Mouse (Mus musculus): ENCODE results near the gene Sel1l3. TPM values are rescaled to one million over a fixed set of nuclear protein-coding genes. Genes with fewer than 3 reads are reported as not detected.

Sel1l3 gene
- total and polyA plus RNA-seq, 3 experiments: 0.28 to 0.76 (median 0.34) TPM

DNA sequence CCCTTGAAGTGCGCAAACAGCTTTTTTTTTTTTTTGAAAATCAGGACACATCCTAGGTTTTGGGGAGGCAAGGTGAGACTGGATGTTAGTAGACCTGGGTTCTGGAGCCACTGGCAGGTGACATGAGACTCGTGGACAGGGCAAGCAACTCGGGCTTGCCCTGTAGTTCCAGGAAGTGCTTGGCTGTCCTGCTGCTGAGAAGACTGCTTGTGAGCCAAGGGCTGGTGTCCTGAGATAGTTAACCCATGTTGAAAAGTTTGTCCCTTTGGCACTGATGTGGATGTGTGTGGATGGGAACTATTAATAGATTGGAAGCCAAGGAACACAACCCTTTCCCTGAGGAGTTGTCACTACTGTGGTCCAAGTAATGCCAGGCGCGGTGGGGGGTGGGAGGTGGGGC lies 635 bp upstream of the Sel1l3 start:
- no peaks in the 10 kb centered on the region for H3K36me3 ChIP-seq (replicated peaks in 1 of 2; ENCODE audit: control insufficient read depth in 1 of 2, insufficient read depth in 1 of 2, low read length in 1 of 2)
- no peak overlapping the region for H3K9ac ChIP-seq (ENCODE audit: insufficient read depth, low read depth)
- peak overlapping the region; percentile 88 for H3K4me2 ChIP-seq (ENCODE audit: insufficient read depth, low read depth, poor library complexity, severe bottlenecking)
- TF ChIP-seq ELF1 (IDR thresholded peaks at IDR 0.05; ENCODE audit: low read depth, low read length): no peak
- no peak for TF ChIP-seq BHLHE40 (IDR thresholded peaks at IDR 0.05; ENCODE audit: low read depth, low read length)
- TF ChIP-seq MAZ (IDR thresholded peaks at IDR 0.05; ENCODE audit: low read depth, low read length): no peak
- TF ChIP-seq MAFK (IDR thresholded peaks at IDR 0.05; ENCODE audit: insufficient replicate concordance, low read length): no peak
- no peak for TF ChIP-seq KAT2A (IDR thresholded peaks at IDR 0.05; ENCODE audit: insufficient replicate concordance, low read length)
- TF ChIP-seq MYC (IDR thresholded peaks at IDR 0.05; ENCODE audit: low read depth, low read length): no peak
- no peak for TF ChIP-seq UBTF (IDR thresholded peaks at IDR 0.05; ENCODE audit: low read depth, low read length)
- TF ChIP-seq ZKSCAN1 (IDR thresholded peaks at IDR 0.05; ENCODE audit: borderline replicate concordance, low read depth, low read length): no peak
- TF ChIP-seq TCF12 (IDR thresholded peaks at IDR 0.05; ENCODE audit: low read depth, low read length): no peak
- DNase-seq (ENCODE audit: extremely low read depth): no peak
- H3K27me3 ChIP-seq (replicated peaks): peaks cover 5% of the 10 kb centered on the region
- H3K27ac ChIP-seq (ENCODE audit: insufficient read depth, low read depth): no peak overlapping the region
- no peaks in the 10 kb centered on the region for H3K79me2 ChIP-seq (replicated peaks; ENCODE audit: control insufficient read depth, extremely low read depth, insufficient read depth, poor library complexity, severe bottlenecking)
- in situ Hi-C loops (cut with MboI; ENCODE audit: low pct_ligation_motif_present, low pct_unique_long_range_greater_than_20kb, low sequenced_read_pairs) (no loop called here), dilution Hi-C loops (cut with MboI; ENCODE audit: extremely low pct_ligation_motif_present, extremely low pct_unique_long_range_greater_than_20kb, low sequenced_read_pairs) (no loop called here)
- peaks cover 13% of the 10 kb centered on the region for H3K9me3 ChIP-seq (replicated peaks; ENCODE audit: low read length)
- H3K4me1 ChIP-seq (ENCODE audit: control insufficient read depth in 1 of 2, insufficient read depth in 2 of 2): no peaks in the 10 kb centered on the region
- no peak overlapping the region for H3K4me3 ChIP-seq (replicated peaks in 1 of 3; ENCODE audit: low read depth in 2 of 3, low read length in 2 of 3, poor library complexity in 1 of 3)

DNA sequence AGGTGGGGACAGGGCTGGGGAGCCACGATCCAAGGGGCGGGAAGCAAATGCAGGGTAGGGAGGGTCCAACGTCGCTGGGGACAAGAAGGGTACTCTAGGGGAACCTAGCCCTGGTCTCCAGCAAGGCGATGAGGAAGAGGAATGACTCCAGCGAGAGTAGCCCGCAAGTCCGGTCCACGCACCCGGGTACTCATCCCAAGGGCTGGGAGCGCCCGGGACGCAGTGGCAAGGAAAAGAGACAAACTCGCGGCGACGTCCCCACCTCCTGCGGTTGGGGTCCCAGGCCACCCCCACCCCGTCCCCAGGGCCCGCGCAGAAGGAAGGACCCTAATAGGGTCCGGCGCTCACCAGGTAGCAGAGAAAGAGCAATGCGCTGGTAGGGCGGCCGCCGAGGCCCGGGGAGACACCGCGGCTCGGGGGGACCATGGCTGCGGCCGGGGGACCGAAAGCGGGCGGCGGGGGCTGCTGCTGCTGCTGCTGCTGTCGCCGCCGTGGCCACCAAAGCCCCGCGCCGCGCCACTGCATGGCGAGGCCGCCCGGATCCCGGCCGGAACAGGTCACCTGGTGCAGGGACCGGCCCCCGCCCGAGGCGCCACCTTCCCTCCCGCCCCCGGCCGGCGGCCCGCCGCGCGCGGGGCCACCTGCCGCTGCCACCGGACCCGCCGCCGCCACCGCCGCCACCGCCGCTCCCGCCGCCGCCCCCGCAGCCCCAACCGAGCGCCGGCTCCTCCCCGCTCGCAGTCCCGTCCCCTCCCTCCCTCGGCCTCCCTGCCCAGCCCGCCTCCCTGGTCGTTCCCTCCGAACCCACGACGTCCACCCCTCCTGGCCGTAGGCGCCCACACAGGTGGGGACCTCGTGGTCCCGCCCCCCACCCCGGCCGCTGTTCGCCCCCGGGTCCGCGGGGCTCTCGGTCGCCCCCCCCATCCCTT lies 681 bp downstream of the Sel1l3 start:
- H3K27ac ChIP-seq (ENCODE audit: insufficient read depth, low read depth): no peak overlapping the region
- dilution Hi-C loops (cut with MboI; ENCODE audit: extremely low pct_ligation_motif_present, extremely low pct_unique_long_range_greater_than_20kb, low sequenced_read_pairs) (no loop called here), in situ Hi-C loops (cut with MboI; ENCODE audit: low pct_ligation_motif_present, low pct_unique_long_range_greater_than_20kb, low sequenced_read_pairs) (no loop called here)
- H3K27me3 ChIP-seq (replicated peaks): peaks cover 5% of the 10 kb centered on the region
- no peak overlapping the region for H3K9ac ChIP-seq (ENCODE audit: insufficient read depth, low read depth)
- H3K4me1 ChIP-seq (ENCODE audit: control insufficient read depth in 1 of 2, insufficient read depth in 2 of 2): no peaks in the 10 kb centered on the region
- TF ChIP-seq CTCF (conservative IDR thresholded peaks at IDR 0.05 in 1 of 2, IDR thresholded peaks at IDR 0.05 in 1 of 2; ENCODE audit: low read depth in 2 of 2, low read length in 2 of 2) (no peak), MYC (IDR thresholded peaks at IDR 0.05; ENCODE audit: low read depth, low read length) (no peak), UBTF (IDR thresholded peaks at IDR 0.05; ENCODE audit: low read depth, low read length) (0 out of 2 replicates have a peak, but pooled peaks have one; percentile 25), JUN (IDR thresholded peaks at IDR 0.05; ENCODE audit: insufficient read depth, low read depth, low read length) (no peak), ZMIZ1 (IDR thresholded peaks at IDR 0.05; ENCODE audit: low read depth, low read length) (no peak), RAD21 (IDR thresholded peaks at IDR 0.05; ENCODE audit: low read depth, low read length) (no peak), USF1 (IDR thresholded peaks at IDR 0.05; ENCODE audit: low read depth, low read length) (no peak)
- no peaks in the 10 kb centered on the region for H3K79me2 ChIP-seq (replicated peaks; ENCODE audit: control insufficient read depth, extremely low read depth, insufficient read depth, poor library complexity, severe bottlenecking)
- peak overlapping the region; percentile 88 for H3K4me2 ChIP-seq (ENCODE audit: insufficient read depth, low read depth, poor library complexity, severe bottlenecking)
- peaks cover 13% of the 10 kb centered on the region for H3K9me3 ChIP-seq (replicated peaks; ENCODE audit: low read length)
- peak overlapping the region in 1 of 3 experiments; percentile 63 for H3K4me3 ChIP-seq (replicated peaks in 1 of 3; ENCODE audit: low read depth in 2 of 3, low read length in 2 of 3, poor library complexity in 1 of 3)
- DNase-seq (ENCODE audit: extremely low read depth): no peak
- H3K36me3 ChIP-seq (replicated peaks in 1 of 2; ENCODE audit: control insufficient read depth in 1 of 2, insufficient read depth in 1 of 2, low read length in 1 of 2): no peaks in the 10 kb centered on the region

Data from CH12.LX (cell line).